Mouse (Mus musculus): ENCODE measurements around the gene Ppm1n. TPM values are rescaled to one million over a fixed set of nuclear protein-coding genes. Genes with fewer than 3 reads are reported as not detected.

Ppm1n gene
- polyA plus RNA-seq, 1 experiment from 2014 or later, result 0.05 TPM

- ATAC-seq (ENCODE audit: insufficient read depth), result no peak
- H3K27ac ChIP-seq (replicated peaks), result no peak overlapping the region
- no peaks in the 10 kb centered on the region for H3K27me3 ChIP-seq
- 81% methylated on average over 1 of the region's 1 CpGs for WGBS (ENCODE audit: insufficient replicate concordance)
- peaks cover 87% of the 10 kb centered on the region for H3K4me1 ChIP-seq (replicated peaks)
- H3K9ac ChIP-seq, result no peak overlapping the region
- no peaks in the 10 kb centered on the region for H3K9me3 ChIP-seq (replicated peaks)
- H3K4me3 ChIP-seq (replicated peaks), result no peak overlapping the region
- peaks cover 26% of the 10 kb centered on the region for H3K36me3 ChIP-seq (replicated peaks)
- H3K4me2 ChIP-seq, result no peak overlapping the region
These were observed 37.9 kb downstream of the Ppm1n start for GRCm38 (mm10) chr7:19242005-19242404.

- Histone ChIP-seq H3K27ac (replicated peaks) (peak overlapping the region; percentile 89), H3K4me3 (replicated peaks) (no peak overlapping the region), H3K9ac (no peak overlapping the region), H3K4me2 (peak overlapping the region; percentile 56), H3K27me3 (no peaks in the 10 kb centered on the region), H3K9me3 (replicated peaks) (no peaks in the 10 kb centered on the region), H3K36me3 (replicated peaks) (peaks cover 23% of the 10 kb centered on the region), H3K4me1 (replicated peaks) (peaks cover 87% of the 10 kb centered on the region)
- 82% methylated on average over 8 of the region's 8 CpGs for WGBS (ENCODE audit: insufficient replicate concordance)
- no peak for ATAC-seq (ENCODE audit: insufficient read depth)
These were observed 38.9 kb downstream of the Ppm1n start for GRCm38 (mm10) chr7:19240905-19241463.

GRCm38 (mm10) chr7:19239986-19240385 lies 39.9 kb downstream of the Ppm1n start:
- Histone ChIP-seq H3K36me3 (replicated peaks) (peaks cover 13% of the 10 kb centered on the region; the same call in 1 of the 2 replicates), H3K27me3 (no peaks in the 10 kb centered on the region), H3K4me1 (replicated peaks) (peaks cover 87% of the 10 kb centered on the region), H3K9me3 (replicated peaks) (no peaks in the 10 kb centered on the region), H3K27ac (replicated peaks) (peak overlapping the region; percentile 89), H3K4me2 (peak overlapping the region; percentile 56), H3K9ac (peak overlapping the region; percentile 37), H3K4me3 (replicated peaks) (peak overlapping the region; percentile 9)
- WGBS (ENCODE audit: insufficient replicate concordance), result 22% methylated on average over 3 of the region's 4 CpGs
- peak; percentile 92 for ATAC-seq (ENCODE audit: insufficient read depth)

GRCm38 (mm10) chr7:19239423-19239822 lies 40.4 kb downstream of the Ppm1n start:
- Histone ChIP-seq H3K27ac (replicated peaks) (peak overlapping the region; percentile 89), H3K4me2 (peak overlapping the region; percentile 56), H3K4me3 (replicated peaks) (peak overlapping the region; percentile 9; the same call in 1 of the 2 replicates), H3K4me1 (replicated peaks) (peaks cover 87% of the 10 kb centered on the region), H3K27me3 (no peaks in the 10 kb centered on the region), H3K9ac (peak overlapping the region; percentile 37), H3K9me3 (replicated peaks) (no peaks in the 10 kb centered on the region), H3K36me3 (replicated peaks) (0 out of 2 replicates have a peak, but pooled peaks cover 11% of the 10 kb centered on the region)
- 0% methylated on average over 1 of the region's 1 CpGs for WGBS (ENCODE audit: insufficient replicate concordance)
- ATAC-seq (ENCODE audit: insufficient read depth), result peak; percentile 93

- Histone ChIP-seq H3K9ac (no peak overlapping the region), H3K27ac (replicated peaks) (peak overlapping the region; percentile 70), H3K36me3 (replicated peaks) (peaks cover 13% of the 10 kb centered on the region; the same call in 1 of the 2 replicates), H3K4me1 (replicated peaks) (peaks cover 79% of the 10 kb centered on the region), H3K4me3 (replicated peaks) (no peak overlapping the region), H3K27me3 (no peaks in the 10 kb centered on the region), H3K9me3 (replicated peaks) (no peaks in the 10 kb centered on the region), H3K4me2 (no peak overlapping the region)
- 98% methylated on average over 4 of the region's 4 CpGs for WGBS (ENCODE audit: insufficient replicate concordance)
- ATAC-seq (ENCODE audit: insufficient read depth), result no peak
These were observed 41.5 kb downstream of the Ppm1n start for GRCm38 (mm10) chr7:19238344-19238743.

GRCm38 (mm10) chr7:19236411-19236810 lies 43.5 kb downstream of the Ppm1n start:
- no peak for ATAC-seq (ENCODE audit: insufficient read depth)
- Histone ChIP-seq H3K27ac (replicated peaks) (no peak overlapping the region), H3K9me3 (replicated peaks) (no peaks in the 10 kb centered on the region), H3K4me2 (no peak overlapping the region), H3K4me1 (replicated peaks) (peaks cover 89% of the 10 kb centered on the region), H3K36me3 (replicated peaks) (peaks cover 11% of the 10 kb centered on the region; the same call in 1 of the 2 replicates), H3K9ac (no peak overlapping the region), H3K27me3 (no peaks in the 10 kb centered on the region), H3K4me3 (replicated peaks) (no peak overlapping the region)
- WGBS (ENCODE audit: insufficient replicate concordance), result 80% methylated on average over 2 of the region's 2 CpGs

GRCm38 (mm10) chr7:19235092-19235671 lies 44.7 kb downstream of the Ppm1n start:
- no peak for ATAC-seq (ENCODE audit: insufficient read depth)
- H3K4me1 ChIP-seq (replicated peaks), result peaks cover 83% of the 10 kb centered on the region
- H3K9ac ChIP-seq, result no peak overlapping the region
- H3K9me3 ChIP-seq (replicated peaks), result no peaks in the 10 kb centered on the region
- H3K36me3 ChIP-seq (replicated peaks), result peaks cover 15% of the 10 kb centered on the region
- 64% methylated on average over 2 of the region's 2 CpGs for WGBS (ENCODE audit: insufficient replicate concordance)
- H3K27ac ChIP-seq (replicated peaks), result peak overlapping the region; percentile 11; the same call in 1 of the 2 replicates
- no peaks in the 10 kb centered on the region for H3K27me3 ChIP-seq
- H3K4me3 ChIP-seq (replicated peaks), result no peak overlapping the region
- H3K4me2 ChIP-seq, result no peak overlapping the region

GRCm38 (mm10) chr7:19234652-19235051 lies 45.2 kb downstream of the Ppm1n start:
- Histone ChIP-seq H3K27ac (replicated peaks) (peak overlapping the region; percentile 11; the same call in 1 of the 2 replicates), H3K4me1 (replicated peaks) (peaks cover 83% of the 10 kb centered on the region), H3K4me2 (no peak overlapping the region), H3K36me3 (replicated peaks) (peaks cover 15% of the 10 kb centered on the region), H3K9ac (no peak overlapping the region), H3K9me3 (replicated peaks) (no peaks in the 10 kb centered on the region), H3K4me3 (replicated peaks) (no peak overlapping the region), H3K27me3 (no peaks in the 10 kb centered on the region)
- 59% methylated on average over 5 of the region's 5 CpGs for WGBS (ENCODE audit: insufficient replicate concordance)
- no peak for ATAC-seq (ENCODE audit: insufficient read depth)

- no peak for ATAC-seq (ENCODE audit: insufficient read depth)
- 69% methylated on average over 3 of the region's 3 CpGs for WGBS (ENCODE audit: insufficient replicate concordance)
- 0 out of 2 replicates have a peak overlapping the region, but pooled peaks have one; percentile 2 for H3K9ac ChIP-seq
- no peaks in the 10 kb centered on the region for H3K9me3 ChIP-seq (replicated peaks)
- peaks cover 66% of the 10 kb centered on the region for H3K4me1 ChIP-seq (replicated peaks)
- H3K36me3 ChIP-seq (replicated peaks), result peaks cover 15% of the 10 kb centered on the region
- no peak overlapping the region for H3K4me3 ChIP-seq (replicated peaks)
- H3K27me3 ChIP-seq, result no peaks in the 10 kb centered on the region
- no peak overlapping the region for H3K4me2 ChIP-seq
- H3K27ac ChIP-seq (replicated peaks), result no peak overlapping the region
These were observed 48.0 kb downstream of the Ppm1n start for GRCm38 (mm10) chr7:19231849-19232248.

- Histone ChIP-seq H3K4me2 (no peak overlapping the region), H3K27ac (replicated peaks) (no peak overlapping the region), H3K36me3 (replicated peaks) (peaks cover 18% of the 10 kb centered on the region), H3K27me3 (no peaks in the 10 kb centered on the region), H3K4me3 (replicated peaks) (no peak overlapping the region), H3K4me1 (replicated peaks) (peaks cover 65% of the 10 kb centered on the region), H3K9me3 (replicated peaks) (no peaks in the 10 kb centered on the region), H3K9ac (no peak overlapping the region)
- 91% methylated on average over 5 of the region's 5 CpGs for WGBS (ENCODE audit: insufficient replicate concordance)
- ATAC-seq (ENCODE audit: insufficient read depth), result no peak
These were observed 49.0 kb downstream of the Ppm1n start for GRCm38 (mm10) chr7:19230899-19231298.

- ATAC-seq (ENCODE audit: insufficient read depth), result no peak
- Histone ChIP-seq H3K9me3 (replicated peaks) (no peaks in the 10 kb centered on the region), H3K4me1 (replicated peaks) (peaks cover 65% of the 10 kb centered on the region), H3K27ac (replicated peaks) (peak overlapping the region; percentile 100), H3K9ac (peak overlapping the region; percentile 85), H3K4me2 (peak overlapping the region; percentile 83), H3K4me3 (replicated peaks) (peak overlapping the region; percentile 72; the same call in 1 of the 2 replicates), H3K27me3 (no peaks in the 10 kb centered on the region), H3K36me3 (replicated peaks) (peaks cover 22% of the 10 kb centered on the region)
- WGBS (ENCODE audit: insufficient replicate concordance), result 88% methylated on average over 2 of the region's 2 CpGs
These were observed 49.8 kb downstream of the Ppm1n start for GRCm38 (mm10) chr7:19230041-19230580.
